Comparison of ENCODE assay signal across 9 mouse cellular contexts in genomic region chr4:46991016-46991958, GRCm38 (mm10). TPM values are rescaled to one million over a fixed set of nuclear protein-coding genes. Genes with fewer than 3 reads are reported as not detected.
DNase-seq lines count a peak whose midpoint lies in the region; ATAC-seq and TF ChIP-seq lines count a peak whose summit lies in the region.
"Had no signal": no experiment of that assay in that cellular context is flagged by ENCODE, and none has a peak within 500 bp of the region (broad histone marks: within the 10 kb centered on the region; RNA-seq: fewer than 3 reads in every experiment).

Gabbr2 (minus strand) TSS chr4:46991873.

- TF ChIP-seq CTCF in lung, embryonic 14.5 days (IDR thresholded peaks at IDR 0.05; ENCODE audit: low read depth) = no peak
- no peak for TF ChIP-seq CTCF in cortical plate, adult 2 months (IDR thresholded peaks at IDR 0.05; ENCODE audit: extremely low read depth, insufficient read depth, low read length)

- intact Hi-C loops in left cerebral cortex, postnatal 14 days (cut with DNase I) = loop anchor here (5.0 kb wide), 2 partner anchors 254 to 299 kb away; no protein-coding TSS in a partner anchor

- WGBS in lung, embryonic 14.5 days = under 1% methylated on average over 94 of the region's 134 CpGs
- under 1% methylated on average over 81 of the region's 134 CpGs for WGBS in hindbrain, embryonic 13.5 days
- WGBS in neural tube, embryonic 14.5 days = under 1% methylated on average over 92 of the region's 134 CpGs

- TF ChIP-seq POLR2A in cortical plate, adult 2 months (IDR thresholded peaks at IDR 0.05; ENCODE audit: extremely low read depth, insufficient read depth, low read length) = no peak

- no peak within 1 kb of the TSS for H3K9ac ChIP-seq in lung, embryonic 14.5 days
- peak within 1 kb of the TSS; percentile 87 for H3K9ac ChIP-seq in hindbrain, embryonic 13.5 days
- peak within 1 kb of the TSS; percentile 67 for H3K9ac ChIP-seq in neural tube, embryonic 14.5 days (replicated peaks; ENCODE audit: low read depth, low read length)

- H3K4me1 ChIP-seq in lung, embryonic 14.5 days (ENCODE audit: insufficient read depth) = no peaks in the 10 kb centered on the region
- H3K4me1 ChIP-seq in cortical plate, adult 2 months (ENCODE audit: control insufficient read depth, insufficient read depth, low read length) = peaks cover 8% of the 10 kb centered on the region
- H3K4me1 ChIP-seq in hindbrain, embryonic 13.5 days (replicated peaks) = peaks cover 46% of the 10 kb centered on the region
- peaks cover 7% of the 10 kb centered on the region; the same call in 1 of the 2 replicates for H3K4me1 ChIP-seq in neural tube, embryonic 14.5 days (ENCODE audit: control insufficient read depth, insufficient read depth, low read length)

- no peaks in the 10 kb centered on the region for H3K36me3 ChIP-seq in lung, embryonic 14.5 days (ENCODE audit: insufficient read depth)
- H3K36me3 ChIP-seq in hindbrain, embryonic 13.5 days = no peaks in the 10 kb centered on the region
- H3K36me3 ChIP-seq in neural tube, embryonic 14.5 days (ENCODE audit: control insufficient read depth, insufficient read depth, low read length) = no peaks in the 10 kb centered on the region

- DNase-seq in lung, embryonic 14.5 days = peak; percentile 34
- DNase-seq in lung, postnatal 10 days = no peak
- peak in 1 of 2 experiments; percentile 74 for DNase-seq in left cerebral cortex, postnatal 14 days (ENCODE audit: low spot score in 2 of 2)
- DNase-seq in thymus, postnatal 0 days (ENCODE audit: low spot score) = no peak

- no peak for ATAC-seq in lung, embryonic 14.5 days (ENCODE audit: insufficient read depth)
- ATAC-seq in hindbrain, embryonic 13.5 days (ENCODE audit: low FRiP score) = peak; percentile 79
- ATAC-seq in neural tube, embryonic 14.5 days (ENCODE audit: low read depth) = peak; percentile 80
- no peak for ATAC-seq in megakaryocyte-erythroid progenitor cell, adult 5-6 weeks (replicated peaks; ENCODE audit: low FRiP score, low TSS enrichment, poor library complexity, severe bottlenecking)

- peak within 1 kb of the TSS; percentile 73 for H3K4me2 ChIP-seq in lung, embryonic 14.5 days
- peak within 1 kb of the TSS; percentile 87 for H3K4me2 ChIP-seq in hindbrain, embryonic 13.5 days
- peak within 1 kb of the TSS; percentile 79 for H3K4me2 ChIP-seq in neural tube, embryonic 14.5 days (ENCODE audit: low read depth, low read length)

- H3K27ac ChIP-seq in lung, embryonic 14.5 days (ENCODE audit: low read depth) = no peak within 1 kb of the TSS
- H3K27ac ChIP-seq in cortical plate, adult 2 months (ENCODE audit: insufficient read depth, low read length) = peak within 1 kb of the TSS; percentile 92
- H3K27ac ChIP-seq in hindbrain, embryonic 13.5 days = peak within 1 kb of the TSS; percentile 92
- H3K27ac ChIP-seq in neural tube, embryonic 14.5 days (ENCODE audit: low read depth, low read length) = peak within 1 kb of the TSS; percentile 72

- H3K4me3 ChIP-seq in lung, embryonic 14.5 days (ENCODE audit: low read depth, low read length) = peak within 1 kb of the TSS; percentile 42
- peak within 1 kb of the TSS; percentile 87 for H3K4me3 ChIP-seq in cortical plate, adult 2 months (ENCODE audit: insufficient read depth, low read length)
- H3K4me3 ChIP-seq in hindbrain, embryonic 13.5 days = peak within 1 kb of the TSS; percentile 69
- peak within 1 kb of the TSS; percentile 69 for H3K4me3 ChIP-seq in neural tube, embryonic 14.5 days (ENCODE audit: low read depth, low read length)
- H3K4me3 ChIP-seq: myocyte had no signal

- H3K27me3 ChIP-seq in lung, embryonic 14.5 days (ENCODE audit: insufficient read depth, low read length) = peaks cover 55% of the 10 kb centered on the region
- peaks cover 64% of the 10 kb centered on the region for H3K27me3 ChIP-seq in hindbrain, embryonic 13.5 days
- peaks cover 21% of the 10 kb centered on the region for H3K27me3 ChIP-seq in neural tube, embryonic 14.5 days (ENCODE audit: control insufficient read depth, insufficient read depth, low read length)

- H3K9me3 ChIP-seq in lung, embryonic 14.5 days (ENCODE audit: low read depth, low read length) = no peaks in the 10 kb centered on the region
- H3K9me3 ChIP-seq in hindbrain, embryonic 13.5 days = no peaks in the 10 kb centered on the region
- H3K9me3 ChIP-seq in neural tube, embryonic 14.5 days (ENCODE audit: control insufficient read depth, low read length) = no peaks in the 10 kb centered on the region

RNA-seq across cellular contexts. Expression of gene Gabbr2, which starts in this region (rescaled TPM):
- polyA plus RNA-seq in lung, embryonic 14.5 days (2014; fragmentation: Nextera tagmentation; extraction: Ambion mirVana) = 0.07 TPM in 1 of 2 replicates, not detected in the other
- polyA plus RNA-seq in cortical plate, adult 2 months (2012; rRNA removed) = 138 and 139 TPM in 2 replicates
- 4.0 and 4.8 TPM in 2 replicates for polyA plus RNA-seq in hindbrain, embryonic 13.5 days (2015; fragmentation: Nextera tagmentation; extraction: Ambion mirVana)
- total RNA-seq in left cerebral cortex, postnatal 14 days (2021) = 100 to 1,000 TPM; 292 to 302 TPM
- polyA plus RNA-seq in neural tube, embryonic 14.5 days (2014; fragmentation: Nextera tagmentation; extraction: Ambion mirVana) = 12.2 and 16.4 TPM in 2 replicates
- polyA plus RNA-seq in thymus, postnatal 0 days (2015; fragmentation: Nextera tagmentation; extraction: Ambion mirVana) = 0.10 and 0.16 TPM in 2 replicates
- total RNA-seq in megakaryocyte-erythroid progenitor cell, adult 5-6 weeks (2014; fragmentation: Nextera tagmentation) = not detected in 2 replicates
- total RNA-seq in megakaryocyte-erythroid progenitor cell, adult 5-6 weeks (2017) = not detected in 2 replicates
- polyA plus RNA-seq: myocyte had no signal

Comparison
In these comparisons a context has a peak if more than half of its experiments do, and no peak if none do; other contexts are left out.
1. RNA of gene Gabbr2 (total RNA-seq): 292 to 302 TPM in left cerebral cortex, postnatal 14 days; not detected in megakaryocyte-erythroid progenitor cell, adult 5-6 weeks; every median in the first group is over 100 times any median in the second.
2. Peak in DNase-seq, H3K4me3 ChIP-seq and H3K4me2 ChIP-seq in lung, embryonic 14.5 days; RNA of the gene not detected or under 1 TPM.
3. ATAC-seq: peak in hindbrain, embryonic 13.5 days (single experiment) and neural tube, embryonic 14.5 days (single experiment); none in lung, embryonic 14.5 days (single experiment) and megakaryocyte-erythroid progenitor cell, adult 5-6 weeks (single experiment).
4. Peak in every context shown above with its lines, with median percentiles within 50 percentile points of each other: H3K4me2 ChIP-seq and H3K4me3 ChIP-seq.